Mouse (Mus musculus) hindbrain, embryonic 11.5 days (tissue): Measurements from ENCODE around the gene Nat14. TPM values are rescaled to one million over a fixed set of nuclear protein-coding genes. Genes with fewer than 3 reads are reported as not detected.

Experiments used
- ATAC-seq: fragments of 200-750 bp; cut with Nextera tagmentation; 2 replicates; pipeline ENCODE4 v1.8.0; 2017; ENCODE audit warnings: mild to moderate bottlenecking, moderate TSS enrichment, moderate library complexity; ENCODE audit not compliant: low FRiP score
- DNase-seq: peaks from one replicate; pipeline ENCODE4 v3.0.0-alpha.2; 2015; ENCODE audit warnings: low spot score
- H3K27ac ChIP-seq: fragments of 300-500 bp; sonication (generic); 2 replicates; pipeline ENCODE4 v1.5.1; 2014; ENCODE audit warnings: mild to moderate bottlenecking, low read depth, low read length
- H3K27me3 ChIP-seq: fragments of 300-500 bp; sonication (generic); 2 replicates; pipeline ENCODE4 v1.6.1; 2014; ENCODE audit warnings: mild to moderate bottlenecking, low read length, moderate library complexity, mixed read lengths; ENCODE audit not compliant: control insufficient read depth, insufficient read depth
- H3K36me3 ChIP-seq: fragments of 300-500 bp; sonication (generic); 2 replicates; pipeline ENCODE4 v1.6.1; 2014; ENCODE audit warnings: mild to moderate bottlenecking, low read length, moderate library complexity, mixed read lengths; ENCODE audit not compliant: control insufficient read depth, insufficient read depth
- H3K4me1 ChIP-seq: fragments of 300-500 bp; sonication (generic); replicated peaks from 2 replicates; pipeline ENCODE4 v1.6.1; 2014; ENCODE audit warnings: low read length, mixed read lengths; ENCODE audit not compliant: control insufficient read depth, insufficient read depth
- H3K4me2 ChIP-seq: fragments of 300-500 bp; sonication (generic); replicated peaks from 2 replicates; pipeline ENCODE4 v1.6.1; 2014; ENCODE audit warnings: mild to moderate bottlenecking, low read depth, low read length
- H3K4me3 ChIP-seq: fragments of 300-500 bp; sonication (generic); 2 replicates; pipeline ENCODE4 v1.5.1; 2014; ENCODE audit warnings: low read depth, low read length
- H3K9ac ChIP-seq: fragments of 300-500 bp; sonication (generic); 2 replicates; pipeline ENCODE4 v1.6.1; 2014; ENCODE audit warnings: low read depth, low read length
- H3K9me3 ChIP-seq: fragments of 300-500 bp; sonication (generic); 2 replicates; pipeline ENCODE4 v1.6.1; 2016; ENCODE audit warnings: low read length; ENCODE audit not compliant: control insufficient read depth
- WGBS: fragments of 180-500 bp; shearing (Covaris S2); extraction: QIAGEN DNeasy Blood & Tissue Kit; methylation state at CpG from one replicate; pipeline ENCODE4 v1.1.7; 2014; 5-methylcytosine and 5-hydroxymethylcytosine counted together
- polyA plus RNA-seq: library from polyadenylated mRNA; unstranded; fragments of >200 nt; fragmentation: Nextera tagmentation; extraction: Ambion mirVana; gene quantifications from 2 replicates; pipeline ENCODE4 v1.2.1, GENCODE M21; 2014

The Nat14 gene
- polyA plus RNA-seq, 1 experiment from 2014 or later, result 7.1 TPM

- ATAC-seq (no peak), DNase-seq (no peak)
- Histone ChIP-seq H3K9me3 (0 out of 2 replicates have a peak, but pooled peaks cover 2% of the 10 kb centered on the region), H3K4me2 (no peak overlapping the region), H3K27ac (no peak overlapping the region), H3K4me1 (no peaks in the 10 kb centered on the region), H3K36me3 (no peaks in the 10 kb centered on the region), H3K27me3 (no peaks in the 10 kb centered on the region), H3K9ac (no peak overlapping the region), H3K4me3 (no peak overlapping the region)
- 64% methylated on average over 12 of the region's 12 CpGs for WGBS
Observed at GRCm38 (mm10) chr7:4933103-4933502, 11.3 kb downstream of the Nat14 start.

GRCm38 (mm10) chr7:4934160-4934914 lies 12.5 kb downstream of the Nat14 start:
- Histone ChIP-seq H3K4me1 (no peaks in the 10 kb centered on the region), H3K27me3 (no peaks in the 10 kb centered on the region), H3K4me2 (no peak overlapping the region), H3K9ac (no peak overlapping the region), H3K36me3 (no peaks in the 10 kb centered on the region), H3K9me3 (0 out of 2 replicates have a peak, but pooled peaks cover 2% of the 10 kb centered on the region), H3K27ac (no peak overlapping the region), H3K4me3 (no peak overlapping the region)
- WGBS, result 85% methylated on average over 4 of the region's 4 CpGs
- no peak for ATAC-seq
- DNase-seq, result no peak

- Histone ChIP-seq H3K9ac (no peak overlapping the region), H3K27ac (no peak overlapping the region), H3K4me1 (no peaks in the 10 kb centered on the region), H3K4me3 (no peak overlapping the region), H3K4me2 (no peak overlapping the region), H3K9me3 (0 out of 2 replicates have a peak, but pooled peaks cover 2% of the 10 kb centered on the region), H3K36me3 (no peaks in the 10 kb centered on the region), H3K27me3 (no peaks in the 10 kb centered on the region)
- ATAC-seq, result no peak
- WGBS, result 76% methylated on average over 10 of the region's 10 CpGs
- no peak for DNase-seq
Observed at GRCm38 (mm10) chr7:4936832-4937231, 15.0 kb downstream of the Nat14 start.

GRCm38 (mm10) chr7:4937392-4937791 lies 15.6 kb downstream of the Nat14 start:
- Histone ChIP-seq H3K27ac (no peak overlapping the region), H3K9ac (no peak overlapping the region), H3K36me3 (no peaks in the 10 kb centered on the region), H3K27me3 (no peaks in the 10 kb centered on the region), H3K4me2 (no peak overlapping the region), H3K9me3 (0 out of 2 replicates have a peak, but pooled peaks cover 2% of the 10 kb centered on the region), H3K4me3 (no peak overlapping the region), H3K4me1 (no peaks in the 10 kb centered on the region)
- no peak for ATAC-seq
- 78% methylated on average over 11 of the region's 11 CpGs for WGBS
- DNase-seq, result no peak

GRCm38 (mm10) chr7:4938456-4938855 lies 16.6 kb downstream of the Nat14 start:
- WGBS, result 36% methylated on average over 2 of the region's 2 CpGs

GRCm38 (mm10) chr7:4940068-4940479 lies 18.2 kb downstream of the Nat14 start:
- WGBS, result 23% methylated on average over 9 of the region's 9 CpGs
- H3K27me3 ChIP-seq, result no peaks in the 10 kb centered on the region
- H3K4me2 ChIP-seq, result no peak overlapping the region
- peak; percentile 90 for DNase-seq
- no peak overlapping the region for H3K27ac ChIP-seq
- H3K4me1 ChIP-seq, result no peaks in the 10 kb centered on the region
- ATAC-seq, result no peak
- no peaks in the 10 kb centered on the region for H3K36me3 ChIP-seq
- no peak overlapping the region for H3K9ac ChIP-seq
- no peak overlapping the region for H3K4me3 ChIP-seq
- no peaks in the 10 kb centered on the region for H3K9me3 ChIP-seq

More at GRCm38 (mm10) chr7:4938456-4938855, 16.6 kb downstream of the Nat14 start:
- H3K36me3 ChIP-seq, result no peaks in the 10 kb centered on the region
- 0 out of 2 replicates have a peak, but pooled peaks cover 2% of the 10 kb centered on the region for H3K9me3 ChIP-seq
- H3K27ac ChIP-seq, result no peak overlapping the region
- ATAC-seq (no peak; the same call in 1 of the 2 replicates), DNase-seq (peak; percentile 80)
- H3K4me2 ChIP-seq, result no peak overlapping the region
- H3K9ac ChIP-seq, result no peak overlapping the region
- no peaks in the 10 kb centered on the region for H3K4me1 ChIP-seq
- no peak overlapping the region for H3K4me3 ChIP-seq
- H3K27me3 ChIP-seq, result no peaks in the 10 kb centered on the region

GRCm38 (mm10) chr7:4942673-4943072 lies 20.8 kb downstream of the Nat14 start:
- Histone ChIP-seq H3K9me3 (no peaks in the 10 kb centered on the region), H3K4me2 (no peak overlapping the region), H3K4me3 (no peak overlapping the region), H3K36me3 (no peaks in the 10 kb centered on the region), H3K4me1 (no peaks in the 10 kb centered on the region), H3K27me3 (no peaks in the 10 kb centered on the region), H3K9ac (no peak overlapping the region), H3K27ac (no peak overlapping the region)
- 59% methylated on average over 5 of the region's 5 CpGs for WGBS
- DNase-seq (no peak), ATAC-seq (no peak)

GRCm38 (mm10) chr7:4943223-4943815 lies 21.5 kb downstream of the Nat14 start:
- peak; percentile 92 for DNase-seq
- Histone ChIP-seq H3K4me1 (no peaks in the 10 kb centered on the region), H3K27ac (no peak overlapping the region), H3K27me3 (no peaks in the 10 kb centered on the region), H3K4me3 (peak overlapping the region; percentile 20; the same call in 1 of the 2 replicates), H3K9me3 (no peaks in the 10 kb centered on the region), H3K9ac (no peak overlapping the region), H3K4me2 (peak overlapping the region; percentile 33), H3K36me3 (no peaks in the 10 kb centered on the region)
- ATAC-seq, result peak; percentile 80
- WGBS, result 18% methylated on average over 15 of the region's 15 CpGs

- H3K27ac ChIP-seq, result no peak overlapping the region
- H3K4me3 ChIP-seq, result no peak overlapping the region
- 52% methylated on average over 2 of the region's 2 CpGs for WGBS
- H3K4me1 ChIP-seq, result no peaks in the 10 kb centered on the region
- H3K9me3 ChIP-seq, result no peaks in the 10 kb centered on the region
- H3K27me3 ChIP-seq, result no peaks in the 10 kb centered on the region
- no peaks in the 10 kb centered on the region for H3K36me3 ChIP-seq
- H3K4me2 ChIP-seq, result no peak overlapping the region
- no peak overlapping the region for H3K9ac ChIP-seq
- ATAC-seq, result no peak
- DNase-seq, result no peak
Observed at GRCm38 (mm10) chr7:4947855-4948254, 26.0 kb downstream of the Nat14 start.
